12 mouse cellular contexts compared by ENCODE assay signal in the genomic region with DNA sequence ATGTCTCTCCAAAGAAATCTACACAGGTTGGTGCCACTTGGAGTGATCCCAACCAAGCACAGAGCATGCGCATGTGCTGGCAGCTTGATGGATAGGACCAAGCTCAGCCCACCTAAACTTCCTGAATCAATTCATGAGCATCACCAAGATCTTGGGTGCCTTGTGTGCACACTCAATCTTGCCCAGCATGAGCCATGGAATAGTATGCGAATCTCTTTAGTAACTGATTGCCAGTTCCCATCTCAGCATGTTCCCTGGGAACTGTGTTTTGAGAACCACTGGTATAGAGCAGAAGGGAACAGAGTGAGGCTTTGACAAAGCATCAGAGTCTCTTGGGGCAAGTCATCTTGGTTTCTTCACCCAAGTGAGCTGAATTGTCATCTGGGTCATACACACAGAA.
"Had no signal": no experiment of that assay in that cellular context is flagged by ENCODE, and none has a peak within 500 bp of the region (broad histone marks: within the 10 kb centered on the region; RNA-seq: fewer than 3 reads in every experiment).

No protein-coding gene starts in this region.

- DNase-seq: retina, postnatal 1 day; right cerebral cortex, adult 18-20 months; right cerebral cortex, postnatal 14 days; right cerebral cortex, postnatal 25 days; right cerebral cortex, postnatal 4 days; spleen, adult 18-20 months; thymus, adult 18-20 months; thymus, adult 2 months; thymus, postnatal 14 days; thymus, postnatal 25 days; thymus, postnatal 36 days; thymus, postnatal 4 days had no signal
